In genomic region chr10:60197406-60197821, GRCm38 (mm10) we compare ENCODE assay signal across 11 mouse cellular contexts. TPM values are rescaled to one million over a fixed set of nuclear protein-coding genes. Genes with fewer than 3 reads are reported as not detected.
DNase-seq lines count a peak whose midpoint lies in the region; ATAC-seq and TF ChIP-seq lines count a peak whose summit lies in the region.
"Had no signal": no experiment of that assay in that cellular context is flagged by ENCODE, and none has a peak within 500 bp of the region (broad histone marks: within the 10 kb centered on the region; RNA-seq: fewer than 3 reads in every experiment).

No protein-coding gene starts in this region.

- peak overlapping the region; percentile 56 for H3K27ac ChIP-seq in heart, embryonic 15.5 days
- H3K27ac ChIP-seq in lung, embryonic 15.5 days: peak overlapping the region; percentile 61
- H3K27ac ChIP-seq: hindbrain, embryonic 14.5 days; neural tube, embryonic 15.5 days had no signal

- TF ChIP-seq POLR2A in lung, adult 2 months (IDR thresholded peaks at IDR 0.05; ENCODE audit: borderline replicate concordance, extremely low read depth, low read depth, low read length): no peak

- no peaks in the 10 kb centered on the region for H3K27me3 ChIP-seq in heart, embryonic 15.5 days
- H3K27me3 ChIP-seq in lung, embryonic 15.5 days: no peaks in the 10 kb centered on the region
- H3K27me3 ChIP-seq: neural tube, embryonic 15.5 days had no signal

- 51% methylated on average over 10 of the region's 10 CpGs for whole genome bisulfite sequencing in heart, embryonic 15.5 days
- WGBS in lung, adult 2 months: 73% methylated on average over 10 of the region's 10 CpGs
- WGBS in lung, embryonic 15.5 days: 39% methylated on average over 10 of the region's 10 CpGs

- no peak overlapping the region for H3K9ac ChIP-seq in heart, embryonic 15.5 days
- H3K9ac ChIP-seq in lung, embryonic 15.5 days: no peak overlapping the region
- H3K9ac ChIP-seq: hindbrain, embryonic 14.5 days; neural tube, embryonic 15.5 days had no signal

- H3K9me3 ChIP-seq in heart, embryonic 15.5 days (replicated peaks): no peaks in the 10 kb centered on the region
- H3K9me3 ChIP-seq in lung, embryonic 15.5 days: no peaks in the 10 kb centered on the region
- H3K9me3 ChIP-seq: neural tube, embryonic 15.5 days had no signal

- ATAC-seq in heart, embryonic 15.5 days (replicated peaks; ENCODE audit: insufficient number of reproducible peaks, insufficient read depth, low FRiP score, low read depth): no peak
- peak; percentile 83 for ATAC-seq in lung, embryonic 15.5 days (ENCODE audit: borderline replicate concordance, extremely low read depth, low FRiP score, low TSS enrichment)
- ATAC-seq in frontal cortex, adult (ENCODE audit: low TSS enrichment): no peak

- intact Hi-C loops in heart, postnatal 25 days (cut with DNase I): no loop called here

- no peaks in the 10 kb centered on the region for H3K36me3 ChIP-seq in heart, embryonic 15.5 days
- H3K36me3 ChIP-seq in lung, embryonic 15.5 days: no peaks in the 10 kb centered on the region
- H3K36me3 ChIP-seq: neural tube, embryonic 15.5 days had no signal

- no peak overlapping the region for H3K4me2 ChIP-seq in heart, embryonic 15.5 days
- no peak overlapping the region for H3K4me2 ChIP-seq in lung, embryonic 15.5 days
- H3K4me2 ChIP-seq: hindbrain, embryonic 14.5 days; neural tube, embryonic 15.5 days had no signal

- no peak overlapping the region for H3K4me3 ChIP-seq in heart, embryonic 15.5 days
- no peak overlapping the region for H3K4me3 ChIP-seq in lung, adult 2 months (replicated peaks; ENCODE audit: extremely low read depth, low read depth, low read length)
- no peak overlapping the region for H3K4me3 ChIP-seq in lung, embryonic 15.5 days
- H3K4me3 ChIP-seq: neural tube, embryonic 15.5 days had no signal

- no peak for TF ChIP-seq CTCF in lung, adult 2 months (IDR thresholded peaks at IDR 0.05; ENCODE audit: insufficient read depth, low read length)

- H3K4me1 ChIP-seq in heart, embryonic 15.5 days (replicated peaks): peaks cover 36% of the 10 kb centered on the region
- H3K4me1 ChIP-seq in lung, adult 2 months (ENCODE audit: control insufficient read depth, insufficient read depth, low read length): peaks cover 3% of the 10 kb centered on the region; the same call in 1 of the 2 replicates
- peaks cover 53% of the 10 kb centered on the region for H3K4me1 ChIP-seq in lung, embryonic 15.5 days

- DNase-seq in heart, postnatal 25 days (ENCODE audit: low spot score): no peak
- peak; percentile 56 to 64 for DNase-seq in lung, adult 18-20 months
- no peak for DNase-seq in lung, adult 2 months
- DNase-seq in layer of hippocampus, postnatal 25 days (ENCODE audit: extremely low spot score in 1 of 2, low spot score in 1 of 2): no peak

RNA-seq across cellular contexts. Expression of gene Chst3, which starts 21.6 kb away (rescaled TPM):
- polyA plus RNA-seq in heart, embryonic 15.5 days (2015; fragmentation: Nextera tagmentation; extraction: Ambion mirVana): 0.62 and 1.0 TPM in 2 replicates
- total RNA-seq in heart, postnatal 25 days (2021): under 1 TPM; 0.84 to 0.99 TPM
- 21.7 and 23.9 TPM in 2 replicates for polyA plus RNA-seq in lung, adult 2 months (2012; rRNA removed)
- polyA plus RNA-seq in lung, embryonic 15.5 days (2015; fragmentation: Nextera tagmentation; extraction: Ambion mirVana): 2.5 TPM in 2 replicates
- 1 to 10 TPM; 2.8 to 3.1 TPM for total RNA-seq in layer of hippocampus, postnatal 25 days (2021)
- total RNA-seq: granulocyte monocyte progenitor cell, adult 5-6 weeks; MEL had no signal

Comparison
In these comparisons a context has a peak if more than half of its experiments do, and no peak if none do; other contexts are left out.
1. DNase-seq: peak in lung, adult 18-20 months (2 of 2); none in heart, postnatal 25 days (single experiment), lung, adult 2 months (single experiment) and layer of hippocampus, postnatal 25 days (0 of 2).